Mouse (Mus musculus): ENCODE results near the gene Tec.

DNA sequence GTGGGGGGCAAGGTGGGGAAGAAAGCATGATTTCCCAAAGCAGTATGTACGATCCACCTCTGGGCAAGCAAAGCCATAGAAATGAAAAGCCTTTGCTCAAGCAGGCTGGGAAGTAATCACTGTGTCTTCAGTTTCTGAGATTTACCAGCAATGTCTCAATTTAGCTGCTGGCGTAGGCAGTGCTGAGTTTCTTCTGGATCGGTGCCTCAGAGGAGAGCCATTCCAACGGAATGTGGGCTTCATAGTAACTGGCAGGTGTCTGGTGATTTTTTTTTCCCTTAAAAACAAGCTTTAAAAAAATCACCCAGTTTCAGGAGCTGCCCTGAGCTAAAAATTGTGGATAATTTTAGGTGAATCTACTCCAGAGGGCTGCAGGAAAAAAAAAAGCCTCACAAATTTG is 120.9 kb downstream of the Tec start:
- TF ChIP-seq EP300 (IDR thresholded peaks at IDR 0.05; ENCODE audit: insufficient read depth, low read depth, low read length): no peak
- TF ChIP-seq POLR2A (IDR thresholded peaks at IDR 0.05; ENCODE audit: insufficient read depth, low read length): no peak

Data from ES-Bruce4 (cell line).